Mouse (Mus musculus) neural tube, embryonic 12.5 days (tissue): ENCODE measurements around the gene Kif2c. TPM values are rescaled to one million over a fixed set of nuclear protein-coding genes. Genes with fewer than 3 reads are reported as not detected.

Experiments
- ATAC-seq: fragments of 200-750 bp; cut with Nextera tagmentation; 2 replicates; pipeline ENCODE4 v1.8.0; 2017; ENCODE audit warnings: low read depth, mild to moderate bottlenecking, moderate TSS enrichment, moderate library complexity; ENCODE audit not compliant: low FRiP score
- H3K27ac ChIP-seq: fragments of 300-500 bp; sonication (generic); 2 replicates; pipeline ENCODE4 v1.5.1; 2016
- H3K27me3 ChIP-seq: fragments of 300-500 bp; sonication (generic); replicated peaks from 2 replicates; pipeline ENCODE4 v1.6.1; 2016; ENCODE audit warnings: mild to moderate bottlenecking
- H3K36me3 ChIP-seq: fragments of 300-500 bp; sonication (generic); 2 replicates; pipeline ENCODE4 v1.6.1; 2016; ENCODE audit warnings: mild to moderate bottlenecking
- H3K4me1 ChIP-seq: fragments of 300-500 bp; sonication (generic); 2 replicates; pipeline ENCODE4 v1.6.1; 2016
- H3K4me2 ChIP-seq: fragments of 300-500 bp; sonication (generic); replicated peaks from 2 replicates; pipeline ENCODE4 v1.6.1; 2016; ENCODE audit warnings: mild to moderate bottlenecking
- H3K4me3 ChIP-seq: fragments of 300-500 bp; sonication (generic); 2 replicates; pipeline ENCODE4 v1.5.1; 2016
- H3K9ac ChIP-seq: fragments of 300-500 bp; sonication (generic); 2 replicates; pipeline ENCODE4 v1.6.1; 2016; ENCODE audit warnings: mild to moderate bottlenecking
- H3K9me3 ChIP-seq: fragments of 300-500 bp; sonication (generic); 2 replicates; pipeline ENCODE4 v1.6.1; 2016; ENCODE audit warnings: mild to moderate bottlenecking
- WGBS: fragments of 180-500 bp; shearing (Covaris S2); methylation state at CpG from one replicate; pipeline ENCODE4 v1.1.7; 2016; 5-methylcytosine and 5-hydroxymethylcytosine counted together
- polyA plus RNA-seq: library from polyadenylated mRNA; unstranded; fragments of >200 nt; fragmentation: Nextera tagmentation; extraction: Ambion mirVana; gene quantifications from 2 replicates; pipeline ENCODE4 v1.2.1, GENCODE M21; 2016

Kif2c gene
- polyA plus RNA-seq, 1 experiment from 2014 or later = 57.6 TPM

DNA sequence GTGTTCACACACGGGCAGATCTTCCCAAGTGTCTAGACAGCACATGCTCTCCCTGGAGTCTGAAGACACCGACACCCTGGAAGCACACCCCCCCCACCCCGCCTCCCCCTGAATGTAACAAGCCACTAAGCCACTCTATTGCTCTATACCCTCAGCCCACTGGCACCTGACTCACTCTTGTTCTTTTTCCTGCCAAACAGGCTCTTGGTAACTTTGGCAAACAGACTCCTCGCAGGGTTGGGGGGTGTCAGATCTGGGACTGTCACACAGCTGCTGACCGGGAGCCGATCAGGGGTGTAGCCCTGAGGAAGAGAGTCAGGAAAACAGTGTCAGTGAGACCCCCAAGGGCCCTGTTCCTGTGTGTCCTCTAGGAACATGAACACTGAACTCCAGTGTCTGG is 51.2 kb downstream of the Kif2c start:
- Histone ChIP-seq H3K4me1 (peaks cover 31% of the 10 kb centered on the region), H3K27ac (peak overlapping the region; percentile 46; the same call in 1 of the 2 replicates), H3K9me3 (no peaks in the 10 kb centered on the region), H3K4me3 (peak overlapping the region; percentile 89; the same call in 1 of the 2 replicates), H3K4me2 (peak overlapping the region; percentile 80), H3K9ac (peak overlapping the region; percentile 89; the same call in 1 of the 2 replicates), H3K27me3 (peaks cover 8% of the 10 kb centered on the region; the same call in 1 of the 2 replicates), H3K36me3 (peaks cover 36% of the 10 kb centered on the region)
- ATAC-seq = no peak
- WGBS = 49% methylated on average over 6 of the region's 6 CpGs

DNA sequence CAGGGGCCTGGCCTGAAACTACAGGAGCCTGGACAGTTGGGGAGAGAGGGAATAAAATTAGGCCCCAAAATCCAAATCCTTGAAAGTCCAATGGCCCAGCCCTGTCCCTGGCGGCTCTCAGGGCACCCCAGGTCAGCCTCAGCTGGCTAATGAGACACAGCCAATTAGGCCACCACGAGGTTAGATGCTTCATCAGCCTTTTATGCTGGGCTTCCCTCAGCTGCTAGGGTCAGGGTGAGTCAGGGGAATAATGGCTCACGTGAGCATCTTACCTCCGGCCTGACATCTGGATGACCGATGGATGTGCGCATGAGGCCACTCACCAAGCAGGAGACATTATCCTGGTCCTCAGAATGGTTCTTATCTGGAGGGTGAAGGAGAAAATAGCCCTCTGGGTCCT is 51.6 kb downstream of the Kif2c start:
- peak overlapping the region; percentile 80 for H3K4me2 ChIP-seq
- peaks cover 35% of the 10 kb centered on the region for H3K4me1 ChIP-seq
- H3K4me3 ChIP-seq = no peak overlapping the region
- H3K9me3 ChIP-seq = no peaks in the 10 kb centered on the region
- H3K27me3 ChIP-seq = peaks cover 8% of the 10 kb centered on the region; the same call in 1 of the 2 replicates
- peak overlapping the region; percentile 6; the same call in 1 of the 2 replicates for H3K9ac ChIP-seq
- H3K27ac ChIP-seq = no peak overlapping the region
- no peak for ATAC-seq
- peaks cover 36% of the 10 kb centered on the region for H3K36me3 ChIP-seq
- 45% methylated on average over 6 of the region's 6 CpGs for WGBS

DNA sequence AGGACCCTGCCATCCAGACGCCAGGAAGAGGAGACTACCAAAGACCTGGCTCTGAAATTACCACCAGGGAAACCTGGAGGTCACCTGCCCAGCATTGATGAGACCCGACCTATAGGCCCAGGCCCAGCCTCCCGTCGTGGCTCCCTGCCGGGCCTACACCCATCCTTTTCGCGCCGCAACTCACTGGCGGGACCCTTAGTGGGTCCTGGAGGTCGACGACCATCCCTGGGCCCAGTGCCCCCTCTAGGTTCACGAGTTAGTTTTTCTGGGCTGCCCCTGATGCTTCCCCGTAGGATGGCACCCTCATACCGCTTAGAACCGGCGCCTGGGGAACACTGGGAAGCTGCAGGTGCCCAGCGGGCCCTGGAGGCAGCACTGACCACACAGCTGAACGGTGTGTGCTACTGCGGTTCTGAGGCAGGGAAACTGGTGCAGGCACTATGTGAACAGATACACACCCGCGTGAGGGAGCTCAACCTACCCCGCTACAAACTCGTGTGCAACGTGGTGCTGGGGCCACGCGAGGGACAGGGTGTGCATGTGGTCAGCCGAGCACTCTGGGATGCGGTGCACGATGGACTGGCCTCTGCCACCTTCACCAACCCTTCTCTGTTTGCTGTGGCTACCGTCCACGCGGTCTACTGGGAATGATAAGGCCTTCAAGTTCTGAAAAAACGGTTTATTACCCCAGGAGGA is 54.3 kb downstream of the Kif2c start:
- ATAC-seq = no peak
- Histone ChIP-seq H3K4me3 (no peak overlapping the region), H3K36me3 (peaks cover 36% of the 10 kb centered on the region), H3K27me3 (peaks cover 8% of the 10 kb centered on the region; the same call in 1 of the 2 replicates), H3K4me2 (no peak overlapping the region), H3K4me1 (peaks cover 45% of the 10 kb centered on the region), H3K9ac (no peak overlapping the region), H3K9me3 (no peaks in the 10 kb centered on the region), H3K27ac (no peak overlapping the region)
- 88% methylated on average over 33 of the region's 33 CpGs for WGBS

DNA sequence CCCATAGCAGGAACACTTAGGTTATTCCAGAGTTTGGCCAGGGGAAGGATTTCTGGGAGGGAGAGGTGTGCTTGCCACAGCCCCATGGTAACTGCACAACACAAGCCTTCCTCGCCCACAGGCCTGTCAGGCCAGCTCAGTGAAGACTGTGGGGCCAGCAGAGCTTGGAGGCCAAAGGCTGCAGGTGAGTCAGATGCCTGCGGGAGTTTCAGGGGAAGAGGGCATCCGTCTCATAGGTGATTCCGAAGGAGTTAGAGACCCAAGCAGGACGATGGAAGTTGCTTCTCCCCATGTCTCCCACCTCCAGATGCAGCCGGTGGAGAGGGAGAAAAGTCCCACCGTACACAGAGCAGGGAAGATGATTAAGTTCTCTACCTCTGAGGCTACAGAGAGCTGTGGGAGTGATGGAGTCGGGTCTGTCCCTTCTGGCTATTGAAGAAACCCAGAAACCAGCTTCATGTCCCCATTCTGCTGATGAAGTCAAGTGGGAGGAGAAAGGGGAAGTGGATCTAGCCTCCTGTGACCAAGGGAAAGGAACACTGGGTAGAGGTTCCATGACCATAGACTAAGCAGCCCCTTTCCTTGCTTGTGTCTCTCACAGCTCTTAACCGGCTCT is 55.7 kb downstream of the Kif2c start, which contains the start of gene Tctex1d4:
TSS of gene Tctex1d4 (plus strand) at position 120 of the 616 bp plus-strand sequence.
- 86% methylated on average over 9 of the region's 9 CpGs for WGBS
- H3K9ac ChIP-seq = peak within 1 kb of the TSS; percentile 41; the same call in 1 of the 2 replicates
- H3K27me3 ChIP-seq = peaks cover 6% of the 10 kb centered on the region; the same call in 1 of the 2 replicates
- no peak within 1 kb of the TSS for H3K4me3 ChIP-seq
- no peak within 1 kb of the TSS for H3K27ac ChIP-seq
- H3K9me3 ChIP-seq = no peaks in the 10 kb centered on the region
- peaks cover 37% of the 10 kb centered on the region for H3K4me1 ChIP-seq
- peak within 1 kb of the TSS; percentile 39; the same call in 1 of the 2 replicates for H3K4me2 ChIP-seq
- ATAC-seq = no peak
- peaks cover 36% of the 10 kb centered on the region for H3K36me3 ChIP-seq

DNA sequence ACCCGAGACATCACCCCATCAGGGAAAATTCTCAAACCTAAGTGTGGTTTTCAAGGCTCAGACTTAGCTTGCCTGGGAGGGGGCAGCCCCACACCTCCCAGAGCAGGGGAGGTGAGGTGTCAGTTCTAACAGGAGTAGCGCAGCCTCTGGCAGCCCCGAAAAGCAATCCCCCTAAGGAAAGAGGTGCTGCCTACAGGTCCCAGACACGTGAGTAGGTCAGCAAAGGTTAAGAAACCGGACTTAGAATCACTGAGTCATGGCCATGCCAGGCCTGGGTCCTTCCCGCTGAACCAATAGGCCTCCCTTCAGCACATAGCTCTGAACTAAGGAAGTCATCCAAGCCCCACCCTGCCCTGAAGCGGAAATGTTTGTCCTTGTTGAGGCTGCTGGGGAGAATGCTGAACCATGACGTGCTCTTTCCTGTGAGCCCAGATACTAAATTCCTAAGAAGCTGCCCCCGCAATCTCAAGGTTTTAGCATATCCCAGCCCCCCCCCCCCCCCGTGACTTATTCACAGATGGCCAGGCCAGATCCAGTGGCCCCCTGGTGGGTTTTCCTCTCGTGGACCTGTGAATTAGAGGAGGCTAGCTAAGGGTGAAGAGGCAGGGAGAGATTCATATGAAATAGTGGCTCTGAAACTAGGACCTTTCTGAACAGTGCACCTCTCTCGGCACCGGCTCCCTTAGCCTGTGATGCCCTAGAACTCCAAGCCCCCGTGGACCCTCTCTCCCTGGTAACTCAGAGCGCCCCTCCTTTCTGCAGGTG is 56.3 kb downstream of the Kif2c start:
- H3K4me1 ChIP-seq = peaks cover 32% of the 10 kb centered on the region
- 0 out of 2 replicates have a peak, but pooled peaks have one; percentile 17 for ATAC-seq
- H3K4me2 ChIP-seq = peak overlapping the region; percentile 39; the same call in 1 of the 2 replicates
- no peaks in the 10 kb centered on the region for H3K9me3 ChIP-seq
- H3K27ac ChIP-seq = no peak overlapping the region
- no peaks in the 10 kb centered on the region; the same call in 1 of the 2 replicates for H3K27me3 ChIP-seq
- H3K9ac ChIP-seq = 0 out of 2 replicates have a peak overlapping the region, but pooled peaks have one; percentile 41
- WGBS = 54% methylated on average over 15 of the region's 15 CpGs
- H3K4me3 ChIP-seq = no peak overlapping the region
- peaks cover 36% of the 10 kb centered on the region for H3K36me3 ChIP-seq

DNA sequence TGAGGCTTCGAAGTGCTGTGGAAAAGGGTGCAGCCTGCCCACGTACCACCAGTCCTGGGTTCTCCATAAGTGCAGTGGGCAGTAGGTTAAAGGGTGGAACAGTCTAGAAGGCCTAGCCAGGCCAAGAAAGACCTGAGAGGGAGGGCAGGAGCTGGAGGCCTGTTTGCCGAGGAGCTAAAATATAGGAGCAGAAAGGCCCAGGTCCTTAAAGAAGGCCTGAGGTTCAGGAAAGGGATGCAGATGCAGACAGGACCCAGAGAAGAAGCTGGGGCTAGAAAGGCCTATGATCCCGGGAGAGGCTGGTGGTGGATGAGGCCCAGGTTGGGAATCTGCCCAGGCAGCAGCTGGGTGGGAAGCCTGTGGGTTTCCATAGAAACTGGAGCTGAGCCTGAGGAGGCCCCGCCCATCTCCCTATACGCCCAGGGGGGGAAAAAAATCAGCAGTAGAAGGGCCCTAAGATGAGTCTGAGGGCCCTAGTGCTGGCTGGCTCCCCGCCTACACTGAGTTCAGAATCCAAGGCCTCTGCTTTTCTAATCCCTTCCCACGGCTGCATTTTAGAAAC is 57.0 kb downstream of the Kif2c start, which contains the start of gene Btbd19:
TSS of gene Btbd19 (minus strand) at position 378 of the 562 bp plus-strand sequence.
- Histone ChIP-seq H3K36me3 (peaks cover 34% of the 10 kb centered on the region), H3K27me3 (no peaks in the 10 kb centered on the region; the same call in 1 of the 2 replicates), H3K4me3 (no peak within 1 kb of the TSS), H3K4me2 (peak within 1 kb of the TSS; percentile 39), H3K9me3 (no peaks in the 10 kb centered on the region), H3K4me1 (peaks cover 27% of the 10 kb centered on the region), H3K9ac (peak within 1 kb of the TSS; percentile 41), H3K27ac (no peak within 1 kb of the TSS; the same call in 1 of the 2 replicates)
- no peak for ATAC-seq
- WGBS = 31% methylated on average over 8 of the region's 8 CpGs

DNA sequence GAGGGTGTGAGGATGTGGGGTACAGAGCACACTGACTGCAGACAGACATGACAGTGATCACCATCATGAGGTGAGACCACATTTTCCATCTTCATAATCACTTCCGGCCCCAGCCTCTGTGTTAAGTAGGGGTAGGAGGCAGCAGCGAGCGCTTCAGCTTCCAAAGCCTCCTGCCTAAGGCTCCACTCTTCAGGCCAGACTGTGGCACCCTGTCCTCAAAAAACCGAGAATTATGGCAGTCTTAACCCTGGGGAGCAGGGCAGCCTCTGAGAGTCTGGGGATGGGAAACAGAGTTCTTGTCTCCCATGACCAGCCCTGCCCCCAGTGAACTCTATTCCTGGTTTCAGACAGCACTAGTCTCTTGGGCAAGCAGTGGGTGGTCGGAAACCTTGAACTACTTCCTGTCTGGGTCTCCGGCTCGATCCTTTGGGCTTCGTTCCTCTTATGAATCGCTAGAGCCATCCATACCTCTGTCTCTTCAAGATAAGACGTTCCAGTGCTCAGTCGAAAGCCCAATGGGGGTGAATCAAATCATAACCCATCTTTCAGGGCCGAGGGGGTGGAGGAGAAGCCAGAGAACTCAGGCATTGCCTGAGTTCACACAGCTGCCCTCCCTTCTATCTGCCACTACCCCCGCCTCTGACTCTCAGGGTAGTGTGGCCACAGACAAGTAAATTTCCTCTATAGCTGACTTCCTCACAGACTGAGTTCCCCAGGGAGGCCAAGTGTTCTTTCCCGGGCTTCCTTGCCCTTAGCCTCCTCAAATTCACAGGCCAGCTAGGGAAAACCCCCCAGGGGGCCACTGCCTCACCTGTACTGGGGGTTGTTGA is 57.7 kb downstream of the Kif2c start:
- WGBS = 74% methylated on average over 14 of the region's 14 CpGs

DNA sequence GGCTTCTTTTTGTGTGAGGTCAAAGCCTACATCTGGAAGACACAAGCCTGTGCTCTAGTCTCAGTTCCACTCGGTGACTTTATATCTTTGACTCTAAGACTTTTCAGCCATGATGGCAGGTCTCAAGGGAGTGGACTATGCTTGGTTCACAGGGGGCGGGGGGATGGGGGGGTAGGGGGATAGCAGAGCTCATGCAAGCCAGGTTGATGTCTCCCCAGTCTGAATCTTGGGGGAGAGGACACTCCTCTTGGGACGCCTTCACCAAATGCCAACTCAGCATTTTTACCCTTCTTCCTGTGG is 58.3 kb downstream of the Kif2c start:
- WGBS = 86% methylated on average over 3 of the region's 3 CpGs
- Histone ChIP-seq H3K4me2 (no peak overlapping the region), H3K9me3 (no peaks in the 10 kb centered on the region), H3K4me1 (peaks cover 23% of the 10 kb centered on the region), H3K4me3 (no peak overlapping the region), H3K27me3 (no peaks in the 10 kb centered on the region), H3K36me3 (peaks cover 24% of the 10 kb centered on the region), H3K9ac (no peak overlapping the region), H3K27ac (no peak overlapping the region)
- no peak for ATAC-seq

More for the DNA sequence above, 57.7 kb downstream of the Kif2c start:
- Histone ChIP-seq H3K9ac (peak overlapping the region; percentile 41), H3K27ac (no peak overlapping the region; the same call in 1 of the 2 replicates), H3K4me2 (peak overlapping the region; percentile 39; the same call in 1 of the 2 replicates), H3K36me3 (peaks cover 27% of the 10 kb centered on the region), H3K4me3 (no peak overlapping the region), H3K9me3 (no peaks in the 10 kb centered on the region), H3K4me1 (peaks cover 23% of the 10 kb centered on the region), H3K27me3 (no peaks in the 10 kb centered on the region)
- ATAC-seq = no peak

DNA sequence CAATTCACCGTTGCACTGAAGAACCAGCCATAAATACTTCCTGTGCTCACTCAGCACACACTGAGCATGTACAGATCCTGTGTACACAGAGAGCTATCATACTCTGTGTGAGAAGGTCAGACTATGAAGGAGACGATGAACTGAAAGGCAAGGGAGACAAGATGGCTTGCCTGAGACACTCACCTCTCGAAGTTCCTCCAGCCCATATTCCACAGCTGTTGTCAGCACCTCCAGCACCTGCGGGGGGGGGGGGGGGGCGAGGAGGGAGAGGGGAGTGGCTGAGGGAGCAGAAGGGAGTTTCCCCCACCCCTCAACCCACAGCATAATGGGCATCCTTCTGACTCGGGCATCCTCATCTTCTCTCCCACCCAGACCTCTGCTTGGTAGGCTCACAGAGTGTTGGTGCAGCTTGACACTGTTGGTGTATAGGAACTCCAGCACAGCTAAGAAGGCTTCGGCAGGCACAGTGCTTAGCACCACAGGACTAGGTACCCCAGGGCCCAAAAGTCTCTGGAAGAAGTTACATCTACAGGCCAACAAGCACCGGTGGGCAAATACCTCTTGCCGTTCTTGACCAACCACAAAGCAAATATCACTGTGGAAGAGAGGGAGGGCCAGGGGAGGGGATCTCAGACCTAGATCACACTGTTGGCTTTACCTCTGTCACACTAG is 58.8 kb downstream of the Kif2c start:
- Histone ChIP-seq H3K4me3 (no peak overlapping the region), H3K9ac (no peak overlapping the region), H3K4me2 (no peak overlapping the region), H3K36me3 (peaks cover 19% of the 10 kb centered on the region), H3K4me1 (peaks cover 23% of the 10 kb centered on the region), H3K27me3 (no peaks in the 10 kb centered on the region), H3K9me3 (no peaks in the 10 kb centered on the region), H3K27ac (no peak overlapping the region)
- no peak for ATAC-seq
- 92% methylated on average over 7 of the region's 9 CpGs for WGBS

DNA sequence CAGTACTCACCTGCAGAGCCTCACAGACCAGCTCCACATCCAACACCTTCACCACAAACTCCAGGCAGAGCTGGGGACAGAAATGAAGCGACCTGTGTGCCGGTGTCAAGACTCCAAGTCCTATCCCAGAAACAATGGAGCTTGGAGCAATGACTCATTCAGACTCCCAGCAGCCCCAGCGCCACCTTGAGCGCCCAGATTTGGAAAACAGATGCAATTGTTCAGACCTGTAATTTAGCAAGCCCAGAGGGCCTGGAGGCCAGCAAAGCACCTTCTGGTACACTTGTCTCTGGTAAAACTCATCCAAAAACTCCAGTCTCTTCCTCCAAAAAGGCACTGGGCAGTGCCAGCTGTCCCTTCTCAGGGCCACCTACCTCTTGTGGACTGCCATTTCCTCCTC is 60.2 kb downstream of the Kif2c start:
- WGBS = 89% methylated on average over 4 of the region's 4 CpGs
- Histone ChIP-seq H3K9ac (no peak overlapping the region), H3K27ac (no peak overlapping the region), H3K9me3 (no peaks in the 10 kb centered on the region), H3K4me1 (peaks cover 23% of the 10 kb centered on the region), H3K36me3 (peaks cover 6% of the 10 kb centered on the region; the same call in 1 of the 2 replicates), H3K27me3 (no peaks in the 10 kb centered on the region), H3K4me2 (no peak overlapping the region), H3K4me3 (no peak overlapping the region)
- ATAC-seq = no peak
